Mouse (Mus musculus): ENCODE results near the gene Zfp36l1. TPM values are rescaled to one million over a fixed set of nuclear protein-coding genes. Genes with fewer than 3 reads are reported as not detected.

The Zfp36l1 gene
- total RNA-seq (2021) = 100 to 1,000 TPM; 132 to 157 TPM
- long read RNA-seq, experiment 1, transcript Zfp36l1-201 (2 exons, 2,990 nt) = major isoform, 13 of 41 reads
- long read RNA-seq, experiment 1, partial matches to known transcripts = 0 of 41 reads
- long read RNA-seq, experiment 1, other reads (novel, unspliced or antisense) = 28 of 41 reads
- long read RNA-seq, experiment 2, transcript Zfp36l1-201 (2 exons, 2,990 nt) = major isoform, 16 of 32 reads
- long read RNA-seq, experiment 2, partial matches to known transcripts = 0 of 32 reads
- long read RNA-seq, experiment 2, other reads (novel, unspliced or antisense) = 16 of 32 reads

DNA sequence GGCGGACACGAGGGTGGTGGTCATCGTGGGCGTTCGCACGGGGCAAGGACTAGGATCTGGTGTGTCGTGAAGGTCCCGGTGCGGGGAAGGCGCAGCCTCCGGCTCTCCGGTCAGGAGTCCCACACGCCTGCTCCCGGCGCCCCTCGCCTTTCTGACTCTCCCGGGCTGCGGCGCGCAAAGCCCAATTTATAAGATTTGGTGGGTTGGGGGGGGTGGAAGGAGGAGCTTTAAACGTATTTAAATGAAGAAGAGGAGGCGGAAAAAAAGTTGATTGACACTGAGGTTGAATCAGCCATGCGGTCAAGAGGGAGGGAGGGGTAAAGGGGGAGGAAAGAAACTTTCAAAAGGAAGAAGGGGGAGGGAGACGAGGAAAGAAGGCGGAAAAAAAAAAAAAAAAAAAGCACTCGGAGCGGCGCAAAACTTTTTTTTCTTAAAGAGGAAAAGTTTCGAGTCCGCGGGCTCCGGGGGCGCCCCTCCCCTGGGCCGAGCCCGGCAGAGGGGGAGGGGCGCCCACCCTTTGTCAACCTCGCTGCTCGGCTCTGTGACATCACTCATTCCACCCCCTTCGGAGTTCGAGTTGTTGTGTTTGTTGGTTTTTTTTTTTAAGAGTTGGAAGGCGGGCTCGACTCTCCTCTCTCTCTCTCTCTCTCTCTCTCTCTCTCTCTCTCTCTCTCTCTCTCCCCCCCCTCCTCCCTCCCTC, at the start of gene Zfp36l1:
Gene Zfp36l1 (minus strand): TSS at position 162 of the 700 bp plus-strand sequence.
- DNase-seq (ENCODE audit: low spot score in 2 of 2) = peak; percentile 86 to 94

DNA sequence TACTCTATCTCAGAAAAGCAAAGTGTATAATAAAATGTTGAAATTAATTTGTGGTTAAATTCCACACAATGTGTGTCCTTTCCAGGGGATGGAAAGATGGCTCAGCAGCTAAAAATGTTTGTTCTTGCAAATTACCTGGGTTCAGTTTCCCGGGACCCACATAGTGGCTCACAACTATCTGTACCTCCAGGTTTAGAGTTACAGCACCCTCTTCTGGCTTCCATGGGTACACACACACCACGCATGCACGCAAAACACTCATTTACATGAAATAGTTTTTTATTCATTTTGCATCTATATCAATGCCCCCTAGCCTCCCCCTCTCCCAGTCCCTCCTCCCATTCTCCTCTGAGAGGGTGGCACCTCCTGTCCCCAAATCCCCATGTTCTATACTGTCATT, 49.6 kb upstream of the Zfp36l1 start:
- DNase-seq (ENCODE audit: low spot score in 2 of 2) = no peak

GRCm38 (mm10) chr12:80157675-80158074, 44.9 kb upstream of the Zfp36l1 start:
- no peak for DNase-seq (ENCODE audit: low spot score in 2 of 2)

GRCm38 (mm10) chr12:80153687-80154326, 41.0 kb upstream of the Zfp36l1 start:
- peak in 1 of 2 experiments; percentile 63 for DNase-seq (ENCODE audit: low spot score in 2 of 2)

- no peak for DNase-seq (ENCODE audit: low spot score in 2 of 2)
Measured at GRCm38 (mm10) chr12:80153078-80153477, 40.3 kb upstream of the Zfp36l1 start.

GRCm38 (mm10) chr12:80151821-80152220, 39.0 kb upstream of the Zfp36l1 start:
- no peak for DNase-seq (ENCODE audit: low spot score in 2 of 2)

DNA sequence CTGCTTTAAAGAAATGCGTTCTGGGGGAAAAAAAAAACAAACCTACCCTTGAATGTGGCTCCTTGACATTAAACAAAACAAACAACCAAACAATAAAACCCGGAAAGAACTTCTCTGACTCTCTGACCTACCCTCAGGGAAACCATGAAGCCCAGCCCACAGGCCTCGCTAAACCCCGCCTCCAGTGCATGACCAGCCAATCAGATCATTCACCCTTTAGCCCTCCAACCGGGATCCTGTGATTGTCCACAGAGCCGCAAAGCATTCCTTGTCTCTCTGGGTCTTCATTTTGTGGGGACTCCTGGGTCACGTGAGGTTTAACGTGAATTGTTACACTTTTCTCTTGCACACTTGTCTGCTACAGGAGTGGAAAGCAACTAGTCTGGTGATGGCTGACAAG, 37.8 kb upstream of the Zfp36l1 start:
- no peak for DNase-seq (ENCODE audit: low spot score in 2 of 2)

DNA sequence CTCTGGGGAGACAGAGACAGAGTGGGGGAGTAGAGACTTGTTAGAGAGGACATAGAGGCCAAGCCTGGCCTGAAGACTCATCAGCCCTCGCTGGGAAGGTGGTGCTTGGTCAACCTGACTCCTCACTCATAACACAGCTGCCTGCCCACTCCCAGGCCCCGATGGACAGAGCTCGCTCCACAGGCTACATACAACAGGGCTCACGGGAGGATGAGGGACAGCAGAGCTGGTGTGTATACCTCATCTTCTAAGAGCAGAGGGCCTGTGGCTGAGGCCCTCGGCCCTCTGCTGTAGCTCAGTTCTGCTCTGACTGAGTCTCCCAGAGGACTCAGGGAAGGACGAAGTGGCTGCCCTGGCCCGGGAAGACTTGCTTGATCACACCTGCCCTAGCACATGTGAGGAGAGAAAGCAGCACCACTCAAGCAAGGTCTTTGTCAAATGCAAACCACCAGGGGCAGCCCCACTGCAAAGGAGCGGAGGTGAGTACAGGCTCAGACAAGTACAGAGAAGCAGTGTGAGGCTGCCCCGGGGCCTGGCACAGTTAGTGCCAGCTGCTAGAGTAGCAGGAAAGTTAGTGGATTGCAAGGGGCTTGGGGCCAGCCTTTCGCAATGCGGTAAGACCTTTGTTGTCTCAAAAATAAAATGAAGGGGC, 34.9 kb upstream of the Zfp36l1 start:
- no peak for DNase-seq (ENCODE audit: low spot score in 2 of 2)

GRCm38 (mm10) chr12:80146227-80147223, 33.7 kb upstream of the Zfp36l1 start:
- peak; percentile 48 to 79 for DNase-seq (ENCODE audit: low spot score in 2 of 2)

DNA sequence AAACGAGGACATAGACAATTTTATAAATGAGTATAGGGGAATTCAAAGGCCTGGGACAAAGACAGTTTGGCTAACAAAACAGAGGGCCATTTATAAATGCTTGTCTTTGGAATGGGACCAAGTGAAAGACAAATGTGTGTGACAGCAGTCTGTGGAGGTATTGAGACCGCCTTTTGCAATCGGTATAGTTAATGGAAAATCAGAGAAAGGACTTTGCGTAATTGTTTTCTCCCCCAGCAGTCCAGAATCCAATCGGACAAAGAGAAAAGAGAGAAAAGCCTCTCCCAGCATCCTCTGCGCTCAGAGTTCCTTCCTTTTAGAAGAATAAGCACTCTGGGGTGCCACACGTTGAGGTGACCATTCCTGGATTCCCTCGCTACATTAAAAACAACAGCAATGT, 32.6 kb upstream of the Zfp36l1 start:
- DNase-seq (ENCODE audit: low spot score in 2 of 2) = no peak

- DNase-seq (ENCODE audit: low spot score in 2 of 2) = no peak
Measured at GRCm38 (mm10) chr12:80144846-80145245, 32.0 kb upstream of the Zfp36l1 start.

DNA sequence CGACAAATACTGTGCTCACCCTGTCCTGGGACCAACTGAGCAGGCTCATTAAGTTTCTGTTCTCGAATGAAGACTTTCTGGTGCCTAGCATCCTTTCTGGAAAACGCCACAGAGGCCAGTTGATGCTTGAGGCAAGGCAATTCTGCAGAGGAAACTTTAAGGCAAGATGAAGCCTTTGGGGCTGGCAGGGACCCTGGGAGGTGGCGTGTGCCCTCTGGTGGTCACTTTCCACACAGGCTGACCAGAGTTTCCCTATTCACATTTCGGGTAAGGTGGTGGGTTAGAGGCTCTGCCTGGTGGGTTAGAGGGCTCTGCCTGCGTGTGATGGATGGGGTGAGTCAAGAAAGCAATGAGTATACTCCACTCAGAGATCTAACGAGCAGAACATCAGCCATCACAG, 28.7 kb upstream of the Zfp36l1 start:
- DNase-seq (ENCODE audit: low spot score in 2 of 2) = peak in 1 of 2 experiments; percentile 59

DNA sequence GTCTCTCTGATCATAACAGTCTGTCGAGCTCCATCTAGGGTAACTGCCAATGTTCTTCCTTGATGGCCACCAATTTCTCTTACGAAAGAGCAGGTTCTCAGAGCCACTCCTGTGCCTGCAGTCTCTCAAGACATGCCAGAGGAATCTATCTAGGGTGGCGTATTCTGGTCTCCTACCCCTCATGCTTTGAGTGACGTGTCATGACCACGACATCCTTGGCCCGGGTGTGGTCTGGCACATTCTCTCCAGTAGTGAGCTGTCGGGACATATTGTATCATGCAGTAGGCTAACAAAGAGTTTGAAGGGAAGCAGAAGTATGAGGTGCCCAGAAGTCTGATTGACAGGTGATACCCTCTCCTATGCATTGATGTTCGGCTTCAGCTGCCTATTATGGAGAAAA, 28.2 kb upstream of the Zfp36l1 start:
- no peak for DNase-seq (ENCODE audit: low spot score in 2 of 2)

GRCm38 (mm10) chr12:80137744-80138143, 24.9 kb upstream of the Zfp36l1 start:
- no peak for DNase-seq (ENCODE audit: low spot score in 2 of 2)

GRCm38 (mm10) chr12:80137246-80137645, 24.4 kb upstream of the Zfp36l1 start:
- no peak for DNase-seq (ENCODE audit: low spot score in 2 of 2)

DNA sequence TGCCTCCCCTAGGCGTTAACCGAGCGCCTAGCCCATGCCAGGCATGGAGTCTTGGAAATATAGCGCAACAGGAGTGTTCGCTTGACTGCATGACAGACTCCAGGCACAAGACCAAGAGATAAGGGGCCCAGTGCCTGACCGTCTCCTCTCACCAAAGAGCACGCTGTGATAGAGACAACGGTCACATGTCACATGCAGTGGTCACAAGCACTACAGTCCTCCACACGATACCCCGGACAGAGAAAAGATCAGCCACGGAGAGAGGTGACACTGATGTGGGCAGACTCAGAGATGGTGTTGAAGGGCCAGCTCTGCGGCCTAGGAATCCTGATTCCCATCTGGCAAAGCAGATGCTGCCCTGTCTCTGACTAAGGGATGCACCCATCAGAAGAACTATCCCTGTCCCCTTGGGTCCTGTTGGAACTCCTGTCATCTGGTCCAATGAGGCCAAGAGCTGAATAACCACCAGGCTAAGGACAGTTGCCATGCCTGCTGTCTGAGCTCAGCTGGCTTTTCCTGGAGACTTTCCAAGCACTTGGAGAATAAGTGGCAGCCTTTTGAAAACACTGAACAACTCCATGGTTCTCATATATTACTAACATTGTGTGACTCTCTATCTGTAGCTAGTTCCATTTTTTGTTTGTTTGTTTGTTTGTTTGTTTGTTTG, 23.6 kb upstream of the Zfp36l1 start:
- DNase-seq (ENCODE audit: low spot score in 2 of 2) = no peak

DNA sequence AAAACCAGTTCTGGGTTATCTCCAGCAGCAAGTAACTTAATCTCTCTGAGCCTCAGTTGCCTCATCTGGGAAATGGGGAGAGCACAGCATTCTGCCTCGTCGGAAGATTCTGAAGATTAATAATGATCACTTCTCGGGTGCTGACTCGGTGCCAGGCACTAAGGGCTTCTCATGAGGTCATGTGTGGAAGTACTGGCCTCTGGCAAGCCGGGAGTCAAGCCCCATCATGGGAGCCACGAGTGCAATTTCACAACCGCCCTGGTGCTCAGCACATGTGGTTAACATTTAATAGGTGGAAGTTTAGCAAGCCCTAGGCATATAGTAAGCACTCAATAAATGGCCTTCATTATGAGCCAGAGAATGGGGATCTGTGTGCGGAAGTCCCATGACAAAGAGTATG, 22.4 kb upstream of the Zfp36l1 start:
- no peak for DNase-seq (ENCODE audit: low spot score in 2 of 2)

GRCm38 (mm10) chr12:80133011-80133545, 20.3 kb upstream of the Zfp36l1 start:
- no peak for DNase-seq (ENCODE audit: low spot score in 2 of 2)

- DNase-seq (ENCODE audit: low spot score in 2 of 2) = peak; percentile 84 to 92
Measured at GRCm38 (mm10) chr12:80132250-80133003, 19.6 kb upstream of the Zfp36l1 start.

Measured in gastrocnemius, postnatal 4 days (tissue).